Mouse (Mus musculus): Measurements from ENCODE around the gene Selenbp1.
"Not testable (repeated sequence)": the region's sequence is repeated elsewhere in the genome, so short reads cannot be mapped to it uniquely, and the experiment has no call there.

Selenbp1 gene

DNA sequence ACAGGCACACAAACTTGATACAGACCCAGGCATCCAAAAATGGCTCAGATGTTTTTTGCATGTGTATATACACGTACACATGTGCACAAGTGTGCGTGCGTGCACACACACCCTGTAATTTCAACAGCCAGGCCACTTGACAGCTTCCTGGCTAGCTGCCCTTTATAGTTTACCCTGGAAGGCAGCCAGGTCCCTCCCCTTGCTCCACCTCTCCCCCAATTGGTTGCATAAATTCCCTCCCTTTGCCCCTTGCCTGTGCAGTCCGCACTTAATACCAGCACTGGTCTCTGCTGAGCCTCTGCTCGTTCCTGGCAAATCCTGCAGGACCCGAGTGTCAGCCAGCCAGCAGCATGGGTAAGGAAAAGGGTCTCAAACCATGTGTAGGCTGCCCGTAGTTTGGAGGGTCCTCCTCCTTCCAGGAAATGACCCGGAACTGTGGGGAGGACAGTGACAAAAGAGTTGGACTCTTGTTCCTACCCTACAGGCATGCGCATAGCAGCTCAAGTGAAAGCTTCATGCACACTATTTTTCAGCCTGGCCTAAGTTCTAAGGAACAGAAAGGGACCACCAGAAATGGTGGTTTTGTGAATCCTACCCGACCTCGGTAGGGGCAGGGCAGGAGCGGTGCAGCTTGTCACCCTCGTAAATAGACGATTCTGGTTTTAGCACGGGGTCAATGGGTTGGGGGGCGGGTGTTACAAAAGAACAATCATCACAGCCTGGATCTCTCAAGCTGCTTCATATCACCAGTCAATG lies at the start of gene Selenbp1:
Selenbp1 (plus strand) TSS at position 248 of the 756 bp plus-strand sequence.
- in situ Hi-C loops (cut with MboI; ENCODE audit: low sequenced_read_pairs), result no loop called here

DNA sequence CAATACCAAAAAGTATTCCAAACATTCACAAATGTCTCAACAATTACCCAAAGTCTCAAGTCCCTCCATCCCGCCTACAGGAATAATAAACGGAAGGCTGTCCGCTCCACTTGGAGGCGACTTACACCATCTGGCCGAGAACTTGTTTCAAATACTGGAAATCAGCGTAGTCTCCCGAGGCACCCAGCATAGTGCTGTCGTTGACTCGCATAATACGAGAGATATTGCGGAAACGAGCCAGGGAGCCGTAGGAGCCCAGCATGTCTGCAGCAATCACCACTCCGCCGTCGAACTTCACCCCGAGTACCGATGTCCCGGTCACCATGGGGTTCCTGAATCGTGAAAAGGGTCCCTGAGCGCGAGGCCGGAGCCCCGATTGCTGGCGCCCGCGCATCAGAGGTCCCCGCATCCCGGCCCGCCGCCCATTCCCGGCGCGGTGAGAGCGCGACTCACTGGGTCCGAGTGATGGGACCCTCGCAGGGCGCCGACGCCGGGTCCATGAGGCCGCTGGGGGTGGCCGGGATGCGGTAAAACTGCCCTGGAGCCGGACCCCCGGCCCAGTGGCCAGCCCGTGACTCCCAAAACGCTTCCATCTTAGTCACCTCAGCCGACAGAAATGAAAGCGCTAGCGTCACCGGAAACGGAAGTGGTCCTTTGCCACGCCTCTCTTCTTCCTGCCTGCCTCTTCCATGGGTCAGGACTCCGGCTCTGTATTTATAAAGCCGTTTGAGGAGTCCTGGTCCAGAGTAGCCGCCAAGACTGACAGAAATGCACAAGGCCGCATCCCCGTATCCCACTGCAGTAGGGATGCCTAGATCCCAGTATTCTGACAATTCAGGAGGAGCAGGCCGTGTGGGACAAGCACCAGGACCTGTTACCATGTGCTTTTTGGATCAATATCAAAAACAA lies 46.3 kb upstream of the Selenbp1 start, which contains the start of gene Psmb4:
Psmb4 (minus strand) TSS at position 646 of the 909 bp plus-strand sequence.
- in situ Hi-C loops (cut with MboI; ENCODE audit: low sequenced_read_pairs), result no loop called here

DNA sequence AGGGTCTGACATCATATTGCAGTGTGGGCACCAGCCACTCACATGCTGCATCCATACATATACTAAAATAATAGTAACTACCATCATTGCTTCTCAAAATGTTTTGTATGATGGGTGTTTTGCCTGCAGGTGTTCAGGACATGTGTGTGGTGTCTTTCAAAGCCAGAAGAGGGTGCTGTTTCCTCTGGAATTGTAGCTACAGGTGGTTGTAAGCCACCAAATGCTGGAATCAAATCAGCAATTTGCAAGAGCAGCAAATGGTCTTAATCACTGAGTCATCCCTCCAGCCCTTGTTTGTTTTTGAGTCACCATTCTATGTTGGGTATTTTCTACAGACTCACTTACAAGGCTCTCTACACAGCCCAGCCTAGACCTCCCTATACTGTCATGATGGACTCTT lies 44.3 kb upstream of the Selenbp1 start:
- in situ Hi-C loops (cut with MboI; ENCODE audit: low sequenced_read_pairs), result no loop called here

DNA sequence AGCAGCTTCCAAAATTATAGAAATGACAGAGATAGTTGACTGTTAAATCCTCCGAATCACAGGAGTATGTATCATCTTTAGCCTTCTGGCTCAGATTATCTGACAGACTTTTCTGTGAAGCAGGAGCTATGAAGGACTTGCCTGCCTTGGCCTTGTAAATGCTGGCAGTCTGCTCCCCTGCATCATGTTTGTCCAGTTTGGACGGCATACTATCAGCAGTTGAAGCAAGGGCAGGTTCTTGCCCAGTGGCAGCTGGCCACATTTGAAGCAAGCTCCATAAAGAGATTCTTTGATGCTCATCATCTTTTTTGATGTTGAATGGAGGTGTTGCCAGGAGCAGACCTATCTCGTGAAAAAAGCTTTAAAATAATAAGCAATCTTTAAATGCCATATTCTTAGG lies 38.8 kb upstream of the Selenbp1 start:
- in situ Hi-C loops (cut with MboI; ENCODE audit: low sequenced_read_pairs), result no loop called here

DNA sequence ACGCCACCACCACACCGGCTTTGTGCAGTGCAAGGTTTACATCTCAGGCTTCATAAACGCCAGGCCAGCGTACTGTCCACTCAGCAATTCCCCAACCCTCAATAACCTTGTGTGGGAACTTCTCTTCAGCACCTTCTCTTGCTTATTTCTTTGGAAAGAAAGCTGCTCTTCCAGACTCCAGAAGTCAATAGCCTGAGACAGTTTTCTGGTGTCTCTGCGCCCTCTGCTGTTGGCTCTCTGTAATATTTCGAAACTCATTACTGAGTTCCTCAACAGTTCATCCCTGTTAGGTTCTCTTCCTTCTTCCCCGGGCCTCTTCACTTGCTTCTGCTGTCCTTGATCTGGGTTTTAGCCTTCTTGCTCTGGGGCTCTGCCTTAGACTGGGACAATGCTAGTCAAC lies 30.1 kb upstream of the Selenbp1 start:
- in situ Hi-C loops (cut with MboI; ENCODE audit: low sequenced_read_pairs), result no loop called here

- in situ Hi-C loops (cut with MboI; ENCODE audit: low sequenced_read_pairs), result not testable (repeated sequence)
These were observed 28.1 kb upstream of the Selenbp1 start for GRCm38 (mm10) chr3:94904759-94905158.

- in situ Hi-C loops (cut with MboI; ENCODE audit: low sequenced_read_pairs), result no loop called here
These were observed 26.4 kb upstream of the Selenbp1 start for GRCm38 (mm10) chr3:94906482-94906881.

DNA sequence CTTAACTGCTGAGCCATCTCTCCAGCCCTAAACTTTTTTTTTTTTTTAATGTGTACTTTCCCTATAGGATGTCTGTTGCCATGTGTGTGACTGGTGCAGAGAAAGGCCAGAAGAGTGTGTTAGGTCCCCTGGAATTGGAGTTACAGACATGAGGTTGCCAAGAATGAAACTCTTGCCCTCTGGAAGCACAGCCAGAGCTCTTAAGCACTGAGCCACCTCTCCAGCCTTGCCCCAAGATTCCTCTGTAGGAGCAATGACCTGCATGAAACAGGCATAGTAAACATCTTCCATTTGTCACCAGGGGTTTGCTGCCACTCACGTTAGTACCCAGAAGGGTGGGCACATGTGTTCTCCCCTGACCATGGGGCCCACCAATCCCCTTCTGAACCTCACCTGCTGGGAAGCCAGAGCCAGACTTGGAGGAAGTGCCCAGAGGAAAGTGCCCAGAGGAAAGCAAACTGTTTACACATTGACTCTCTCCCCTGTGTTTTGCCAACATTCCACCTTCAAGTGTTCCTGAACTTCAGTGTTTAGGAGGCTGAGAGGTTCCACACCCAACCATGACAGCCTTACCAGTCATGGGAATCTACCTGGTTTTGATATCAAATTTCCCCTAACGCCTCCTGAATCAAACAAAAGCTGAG lies 21.7 kb upstream of the Selenbp1 start:
- in situ Hi-C loops (cut with MboI; ENCODE audit: low sequenced_read_pairs), result no loop called here

- in situ Hi-C loops (cut with MboI; ENCODE audit: low sequenced_read_pairs), result no loop called here
These were observed 19.1 kb upstream of the Selenbp1 start for GRCm38 (mm10) chr3:94913801-94914200.

- in situ Hi-C loops (cut with MboI; ENCODE audit: low sequenced_read_pairs), result no loop called here
These were observed 16.7 kb upstream of the Selenbp1 start for GRCm38 (mm10) chr3:94915903-94916741.

DNA sequence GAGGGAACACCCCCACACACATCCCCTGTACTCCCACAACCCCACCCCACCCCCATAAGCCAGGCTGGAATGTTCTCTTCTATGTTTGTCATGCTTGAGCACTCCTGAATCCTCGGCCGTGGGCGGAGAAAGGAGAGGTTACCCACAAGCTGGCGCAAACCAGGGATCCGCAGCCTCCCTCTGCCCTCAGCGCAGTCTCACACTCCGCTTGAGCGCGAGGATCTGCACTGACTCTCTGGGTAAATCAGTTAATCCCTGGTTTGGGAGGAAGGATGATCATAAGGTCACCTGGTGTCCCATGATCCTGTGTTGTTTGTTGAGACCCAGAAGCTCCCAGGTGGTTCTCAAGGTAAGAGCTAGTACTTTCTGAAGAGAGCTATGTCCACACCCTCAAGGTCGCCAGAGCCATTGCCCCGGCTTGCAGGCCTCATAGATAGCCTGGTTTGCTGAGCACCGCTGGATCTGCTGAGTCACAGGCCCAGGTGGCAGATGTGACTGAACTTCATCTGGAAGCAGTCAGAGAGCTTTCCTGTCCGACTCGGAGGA lies 15.0 kb upstream of the Selenbp1 start:
- in situ Hi-C loops (cut with MboI; ENCODE audit: low sequenced_read_pairs), result no loop called here

DNA sequence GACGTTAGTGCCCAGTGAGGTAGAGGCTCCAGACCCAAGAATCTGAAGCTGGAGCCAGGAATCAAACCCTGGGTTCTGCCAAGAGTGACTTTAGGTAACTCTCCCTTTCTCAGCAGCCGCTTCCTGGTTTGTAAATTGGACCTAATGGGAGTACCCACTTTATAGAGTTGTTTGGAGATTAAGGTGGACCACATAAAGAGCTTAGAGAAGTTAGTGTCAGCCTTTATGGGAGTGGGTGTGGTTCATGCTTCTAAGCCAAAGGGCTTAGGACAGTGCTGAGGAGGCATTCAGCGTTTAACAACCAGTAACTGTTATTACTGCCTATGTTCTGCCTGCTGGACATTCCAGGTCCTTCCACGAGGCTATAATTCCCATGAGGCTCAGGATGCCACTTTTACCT lies 14.0 kb upstream of the Selenbp1 start:
- in situ Hi-C loops (cut with MboI; ENCODE audit: low sequenced_read_pairs), result no loop called here

DNA sequence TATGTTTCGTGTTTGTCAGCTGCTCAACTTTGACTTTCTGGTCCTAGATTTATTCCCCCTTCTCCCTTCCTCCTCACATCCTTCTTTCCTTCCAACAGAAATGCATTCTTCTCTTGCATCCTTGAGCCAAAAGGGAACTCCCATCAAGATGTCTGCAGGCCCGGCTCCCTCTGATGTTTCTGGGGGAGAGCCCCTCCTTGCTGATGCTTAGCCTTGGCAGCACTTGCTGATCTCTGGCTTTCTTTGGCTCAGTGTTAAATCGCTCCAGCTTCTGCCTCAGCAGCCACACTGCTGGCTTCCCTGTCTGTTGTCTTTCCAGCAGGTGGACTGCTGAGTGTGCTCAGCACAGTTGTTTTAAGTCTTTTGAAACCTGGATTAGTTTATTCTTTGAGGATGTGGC lies 11.8 kb upstream of the Selenbp1 start:
- in situ Hi-C loops (cut with MboI; ENCODE audit: low sequenced_read_pairs), result no loop called here

GRCm38 (mm10) chr3:94922333-94922732 lies 10.5 kb upstream of the Selenbp1 start:
- in situ Hi-C loops (cut with MboI; ENCODE audit: low sequenced_read_pairs), result no loop called here

- in situ Hi-C loops (cut with MboI; ENCODE audit: low sequenced_read_pairs), result no loop called here
These were observed 8.2 kb upstream of the Selenbp1 start for GRCm38 (mm10) chr3:94924688-94925087.

DNA sequence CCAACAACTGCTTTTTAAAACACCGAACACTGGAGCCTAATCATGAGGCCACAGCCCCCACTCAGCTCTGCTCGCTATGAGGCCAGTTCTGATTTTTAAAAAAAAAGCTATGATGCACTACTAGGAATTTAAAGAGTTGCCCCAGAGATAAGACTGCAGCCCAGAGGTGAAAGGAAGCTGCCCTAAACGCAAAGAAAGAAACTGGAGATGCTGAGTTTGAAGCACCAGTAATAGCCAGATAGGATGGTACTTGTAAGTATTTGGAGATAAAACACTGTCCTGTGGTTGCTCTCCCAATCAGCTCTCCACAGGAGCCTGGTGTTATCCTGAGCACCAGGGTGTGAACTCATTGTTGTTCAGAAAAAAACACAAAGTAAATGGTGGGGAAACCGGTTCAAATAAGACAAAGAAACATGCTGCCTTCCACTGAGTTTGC lies 6.5 kb upstream of the Selenbp1 start:
- in situ Hi-C loops (cut with MboI; ENCODE audit: low sequenced_read_pairs), result not testable (repeated sequence)

DNA sequence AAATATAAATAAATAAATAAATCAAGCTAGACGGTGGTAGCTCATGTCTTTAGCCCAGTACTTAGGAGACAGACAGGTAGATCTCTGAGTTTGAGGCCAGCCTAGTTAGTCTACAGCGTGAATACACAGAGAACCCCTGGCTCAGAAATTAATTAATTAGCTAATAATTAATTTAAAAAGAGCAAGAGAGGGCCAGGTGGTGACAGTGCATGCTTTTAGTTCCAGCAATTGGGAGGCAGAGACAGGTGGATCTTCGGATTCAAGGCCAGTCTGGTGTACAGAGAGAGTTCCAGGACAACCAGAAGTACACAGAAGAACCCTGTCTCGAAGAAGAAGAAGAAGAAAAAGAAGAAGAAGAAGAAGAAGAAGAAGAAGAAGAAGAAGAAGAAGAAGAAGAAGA lies 3.9 kb upstream of the Selenbp1 start:
- in situ Hi-C loops (cut with MboI; ENCODE audit: low sequenced_read_pairs), result not testable (repeated sequence)

GRCm38 (mm10) chr3:94930386-94931266 lies 2.2 kb upstream of the Selenbp1 start:
- in situ Hi-C loops (cut with MboI; ENCODE audit: low sequenced_read_pairs), result not testable (repeated sequence)

GRCm38 (mm10) chr3:94931427-94932082 lies 1.3 kb upstream of the Selenbp1 start:
- in situ Hi-C loops (cut with MboI; ENCODE audit: low sequenced_read_pairs), result not testable (repeated sequence)
